Mouse (Mus musculus) urinary bladder, adult 18-20 months (tissue): ENCODE results near the gene Fam111a.

Experiments
- DNase-seq, 2 experiments: peaks; one replicate each; pipeline ENCODE4 v3.0.0; 2022; ENCODE audit warnings: low spot score in 2 of 2, mixed read lengths in 2 of 2

Gene Fam111a

DNA sequence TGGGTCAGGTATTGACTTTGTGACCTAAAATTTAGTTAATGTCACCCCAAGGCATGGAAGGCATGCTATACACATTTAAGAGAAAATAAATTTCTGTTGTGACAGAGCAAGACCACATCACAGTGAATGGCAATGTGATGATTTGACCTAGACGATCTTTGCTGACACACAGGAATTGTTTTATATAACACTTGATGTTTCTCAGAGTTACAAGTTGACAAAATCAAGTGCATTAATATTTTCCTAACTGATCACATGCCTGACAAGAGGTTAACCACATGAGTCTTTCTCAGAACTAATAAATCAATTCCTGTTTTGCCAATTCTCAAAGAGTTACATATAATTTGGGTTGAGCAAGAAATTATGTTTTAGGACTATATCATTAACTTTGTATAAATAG is 68.1 kb downstream of the Fam111a start:
- no peak for DNase-seq

GRCm38 (mm10) chr19:12633176-12633575 is 87.6 kb downstream of the Fam111a start, which contains the start of gene Glyat:
TSS of gene Glyat (plus strand) at chr19:12633308.
- no peak for DNase-seq

DNA sequence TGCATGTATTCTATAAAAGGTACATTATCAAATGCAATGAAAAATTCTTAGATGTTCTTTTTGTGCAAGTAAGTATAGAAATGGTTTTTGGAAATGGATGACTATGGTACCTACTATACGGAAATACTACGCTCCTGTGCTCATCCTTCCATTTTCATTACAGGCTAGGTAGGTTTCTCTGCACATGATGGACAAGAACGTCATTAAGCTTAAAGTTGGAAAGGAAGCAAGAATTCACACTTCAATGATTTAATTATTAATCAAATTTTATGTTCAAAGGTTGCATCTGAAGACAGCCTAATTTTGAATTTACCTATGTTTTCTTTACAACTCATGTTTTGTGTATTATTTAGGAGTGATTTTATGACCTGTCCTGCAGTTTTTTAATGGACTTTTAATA is 88.7 kb downstream of the Fam111a start:
- DNase-seq: no peak

- no peak for DNase-seq
Observed at GRCm38 (mm10) chr19:12634963-12635362, 89.4 kb downstream of the Fam111a start.

- no peak for DNase-seq
Observed at GRCm38 (mm10) chr19:12636863-12637262, 91.3 kb downstream of the Fam111a start.

DNA sequence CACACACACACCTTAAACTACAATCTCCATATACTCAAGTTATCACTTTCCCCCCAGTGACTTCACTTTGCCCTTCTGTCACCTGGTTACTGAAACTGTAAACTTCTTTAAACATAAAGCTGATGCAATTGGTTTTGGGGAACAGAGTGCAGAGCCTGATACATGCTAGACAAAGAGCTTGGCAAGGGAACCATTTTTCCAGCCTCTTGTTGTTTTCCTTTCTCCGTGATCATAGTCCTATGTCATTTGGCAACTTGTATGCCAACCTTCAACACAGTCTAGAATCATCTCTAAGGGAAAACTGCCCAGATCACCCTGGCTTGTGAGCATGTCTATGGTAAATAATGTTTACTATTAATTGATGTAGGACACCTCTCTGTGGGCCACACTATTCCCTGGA is 92.5 kb downstream of the Fam111a start:
- DNase-seq: no peak
